Mouse (Mus musculus) testis, adult 2 months (tissue): Measurements from ENCODE around the gene Nuak1. TPM values are rescaled to one million over a fixed set of nuclear protein-coding genes. Genes with fewer than 3 reads are reported as not detected.

Source experiments
- H3K27ac ChIP-seq: fragments of 200-500 bp; 2 replicates; pipeline ENCODE4 v1.5.1; 2012; ENCODE audit warnings: low read depth, low read length; ENCODE audit not compliant: control insufficient read depth, insufficient read depth
- H3K27me3 ChIP-seq: fragments of 200-500 bp; 2 replicates; pipeline ENCODE4 v1.6.1; 2012; ENCODE audit warnings: mild to moderate bottlenecking, low read length, moderate library complexity; ENCODE audit not compliant: control insufficient read depth, insufficient read depth
- H3K36me3 ChIP-seq: fragments of 200-500 bp; 2 replicates; pipeline ENCODE4 v1.6.1; 2012; ENCODE audit warnings: mild to moderate bottlenecking, low read length; ENCODE audit not compliant: control insufficient read depth, insufficient read depth
- H3K4me1 ChIP-seq: fragments of 200-500 bp; 2 replicates; pipeline ENCODE4 v1.6.1; 2012; ENCODE audit warnings: low read length; ENCODE audit not compliant: control insufficient read depth, insufficient read depth
- H3K4me3 ChIP-seq: fragments of 200-500 bp; 2 replicates; pipeline ENCODE4 v1.5.1; 2012; ENCODE audit warnings: low read depth, mild to moderate bottlenecking, low read length, moderate library complexity, mixed read lengths; ENCODE audit not compliant: control insufficient read depth
- CTCF ChIP-seq: fragments of 200-500 bp; IDR thresholded peaks from 2 replicates; pipeline ENCODE4 v1.5.1; 2012; ENCODE audit warnings: low read depth, mild to moderate bottlenecking, inconsistent platforms, low read length, moderate library complexity; ENCODE audit not compliant: control insufficient read depth, insufficient read depth, insufficient replicate concordance
- POLR2A ChIP-seq: fragments of 200-500 bp; IDR thresholded peaks from 2 replicates; pipeline ENCODE4 v1.6.1; 2012; ENCODE audit warnings: low read depth, mild to moderate bottlenecking, inconsistent platforms, low read length, moderate library complexity; ENCODE audit not compliant: control insufficient read depth
- polyA plus RNA-seq: library from polyadenylated mRNA; depleted of rRNA; stranded (reverse); fragments of >200 nt; gene quantifications from 2 replicates; pipeline ENCODE4 v1.2.3, GENCODE M21; 2012

Nuak1 gene
- polyA plus RNA-seq, 1 experiment, result 1.6 TPM

DNA sequence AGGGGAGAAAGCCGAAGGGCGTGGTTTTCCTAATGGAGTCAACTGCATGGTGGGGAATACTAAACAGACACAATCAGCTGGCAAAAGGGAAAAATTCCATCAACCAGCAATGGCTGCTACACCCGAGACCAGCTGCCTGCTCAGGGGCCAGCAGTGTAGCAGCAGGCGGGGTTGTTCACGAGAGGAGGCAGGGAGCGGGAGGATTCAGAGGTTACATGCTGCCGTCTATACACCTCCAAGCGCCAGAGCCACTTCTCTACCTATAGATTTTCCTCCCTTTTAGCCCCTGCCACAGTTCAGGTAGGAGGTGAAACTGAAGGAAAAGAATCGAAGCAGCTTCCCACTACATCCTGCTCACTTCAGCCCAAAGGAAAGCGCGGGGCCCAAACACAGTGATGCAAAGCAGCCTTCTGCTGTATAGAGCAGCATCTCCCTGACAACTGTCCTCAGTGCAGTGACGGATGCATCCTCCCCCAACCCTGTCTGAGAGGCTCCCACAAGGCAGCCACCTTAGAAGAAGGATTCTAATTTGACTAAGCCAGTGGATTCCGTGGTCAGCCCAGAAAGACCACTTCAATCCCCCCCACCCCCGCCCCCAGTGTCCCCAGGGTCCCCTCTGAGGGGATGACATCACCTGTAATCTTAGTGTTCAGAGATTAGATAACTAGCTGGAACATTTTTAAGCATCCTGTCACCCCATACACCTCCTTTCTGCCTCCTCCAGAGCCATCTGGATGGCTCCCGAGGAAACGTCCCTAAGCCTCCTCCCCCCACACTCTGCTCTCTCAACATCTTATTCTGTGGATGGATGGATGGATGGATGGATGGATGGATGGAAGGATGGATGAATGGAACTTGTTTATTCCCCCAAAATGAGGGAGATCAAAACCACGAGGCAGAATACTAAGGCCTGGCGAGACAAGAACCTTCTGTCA is 68.0 kb downstream of the Nuak1 start:
- Histone ChIP-seq H3K36me3 (no peaks in the 10 kb centered on the region), H3K27ac (no peak overlapping the region), H3K4me3 (no peak overlapping the region), H3K4me1 (peaks cover 8% of the 10 kb centered on the region), H3K27me3 (no peaks in the 10 kb centered on the region)
- TF ChIP-seq POLR2A (no peak), CTCF (no peak)

DNA sequence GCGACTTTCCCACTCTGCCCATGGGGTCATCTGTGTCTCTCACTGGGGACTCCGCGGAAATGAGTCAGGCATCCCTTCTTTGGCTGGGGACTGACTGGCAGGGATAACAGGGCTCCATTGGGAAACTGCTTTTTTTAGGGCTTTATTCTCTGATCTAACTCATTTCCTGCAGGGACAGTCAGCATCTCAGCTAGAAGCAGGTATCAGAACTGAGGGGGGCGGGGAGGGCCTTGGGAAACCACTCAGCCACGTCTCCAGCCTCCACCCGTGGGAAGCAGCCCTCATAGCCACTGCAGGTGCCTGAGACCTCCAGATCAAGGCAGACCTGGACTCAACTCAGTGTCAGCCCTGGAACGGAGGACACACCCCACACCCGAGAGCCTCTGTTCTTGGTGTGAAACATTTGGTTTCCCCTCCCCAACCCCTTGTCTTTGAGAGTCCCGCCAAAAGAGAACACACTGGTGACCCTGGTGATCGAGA is 68.7 kb downstream of the Nuak1 start:
- no peaks in the 10 kb centered on the region for H3K27me3 ChIP-seq
- no peaks in the 10 kb centered on the region for H3K36me3 ChIP-seq
- TF ChIP-seq POLR2A (no peak), CTCF (no peak)
- H3K4me1 ChIP-seq, result peaks cover 8% of the 10 kb centered on the region
- no peak overlapping the region for H3K27ac ChIP-seq
- H3K4me3 ChIP-seq, result no peak overlapping the region

DNA sequence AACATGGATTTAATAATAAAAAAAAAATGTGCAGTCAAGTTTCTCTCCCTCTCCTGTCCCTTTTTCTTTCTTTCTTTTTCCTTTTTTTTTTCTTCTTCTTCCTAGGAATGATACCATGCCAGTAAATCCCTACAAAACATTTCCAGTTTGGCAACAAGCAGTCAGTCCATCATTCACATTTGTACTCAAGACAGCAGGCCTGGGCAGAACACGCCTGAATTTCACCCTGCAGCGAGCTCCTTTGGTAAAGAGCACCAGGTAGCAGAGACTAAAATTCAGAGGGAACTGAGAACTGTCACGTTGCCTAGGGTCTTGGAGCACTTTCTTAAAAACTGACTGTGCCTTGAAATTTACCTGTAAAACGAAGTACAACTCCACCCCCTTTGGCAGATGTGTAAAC is 69.2 kb downstream of the Nuak1 start:
- H3K36me3 ChIP-seq, result no peaks in the 10 kb centered on the region
- H3K4me3 ChIP-seq, result no peak overlapping the region
- no peak overlapping the region for H3K27ac ChIP-seq
- peaks cover 8% of the 10 kb centered on the region for H3K4me1 ChIP-seq
- no peak for TF ChIP-seq POLR2A
- no peak for TF ChIP-seq CTCF
- no peaks in the 10 kb centered on the region for H3K27me3 ChIP-seq

DNA sequence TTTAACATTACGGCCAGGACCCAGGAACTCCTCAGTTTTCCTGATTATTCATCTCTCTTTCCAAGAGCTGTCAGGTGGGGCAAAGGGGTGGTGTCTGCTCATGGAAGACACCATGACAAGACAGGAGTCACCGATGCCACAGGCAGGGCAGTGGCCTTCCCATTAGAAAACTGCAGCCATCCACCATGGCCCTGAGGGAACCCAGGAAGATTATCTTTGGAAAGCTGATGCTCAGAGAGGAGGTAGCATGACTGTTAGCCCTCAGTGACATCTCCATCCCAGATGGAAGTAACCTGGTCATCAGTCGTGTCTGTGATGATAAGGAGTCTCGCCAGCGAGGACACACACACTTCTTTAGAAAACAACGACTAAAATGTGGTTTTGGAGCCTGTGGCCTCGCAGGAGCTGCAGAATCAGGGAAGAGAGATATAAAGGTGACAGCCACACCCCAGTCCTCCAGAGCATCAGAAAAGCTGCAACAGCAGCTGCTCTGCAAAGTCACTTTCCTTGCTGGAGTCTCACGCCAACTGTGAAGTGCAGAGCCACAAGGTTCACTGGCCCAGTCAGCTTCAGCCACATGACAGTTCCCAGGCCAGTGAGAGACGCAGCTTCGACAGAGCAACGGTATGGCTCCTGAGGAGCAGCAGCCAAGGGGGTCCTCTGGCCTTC is 70.6 kb downstream of the Nuak1 start:
- Histone ChIP-seq H3K27ac (no peak overlapping the region), H3K36me3 (no peaks in the 10 kb centered on the region), H3K4me1 (peaks cover 8% of the 10 kb centered on the region), H3K4me3 (no peak overlapping the region), H3K27me3 (no peaks in the 10 kb centered on the region)
- TF ChIP-seq POLR2A, result no peak
- TF ChIP-seq CTCF, result no peak

DNA sequence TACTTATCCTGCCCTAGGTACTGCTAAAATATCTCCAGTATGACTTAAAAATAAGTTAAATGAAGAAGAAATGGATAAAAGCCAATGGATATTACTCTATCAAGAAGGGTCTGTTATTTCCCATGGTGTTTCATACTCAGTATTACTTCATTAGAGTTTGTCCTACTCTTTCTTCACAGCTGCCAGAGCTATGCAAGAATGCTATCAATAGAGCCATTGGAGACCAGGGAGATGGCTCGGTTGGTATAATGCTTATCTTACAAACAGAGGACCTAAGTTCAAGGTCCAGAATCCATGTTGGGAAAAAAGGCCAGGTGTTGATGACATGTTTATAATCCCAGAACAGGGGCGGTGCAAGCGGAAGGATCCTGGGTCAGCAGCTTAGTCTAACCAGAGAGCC is 72.2 kb downstream of the Nuak1 start:
- Histone ChIP-seq H3K27me3 (no peaks in the 10 kb centered on the region), H3K4me3 (no peak overlapping the region), H3K27ac (no peak overlapping the region), H3K4me1 (no peaks in the 10 kb centered on the region), H3K36me3 (no peaks in the 10 kb centered on the region)
- TF ChIP-seq CTCF, result no peak
- no peak for TF ChIP-seq POLR2A

DNA sequence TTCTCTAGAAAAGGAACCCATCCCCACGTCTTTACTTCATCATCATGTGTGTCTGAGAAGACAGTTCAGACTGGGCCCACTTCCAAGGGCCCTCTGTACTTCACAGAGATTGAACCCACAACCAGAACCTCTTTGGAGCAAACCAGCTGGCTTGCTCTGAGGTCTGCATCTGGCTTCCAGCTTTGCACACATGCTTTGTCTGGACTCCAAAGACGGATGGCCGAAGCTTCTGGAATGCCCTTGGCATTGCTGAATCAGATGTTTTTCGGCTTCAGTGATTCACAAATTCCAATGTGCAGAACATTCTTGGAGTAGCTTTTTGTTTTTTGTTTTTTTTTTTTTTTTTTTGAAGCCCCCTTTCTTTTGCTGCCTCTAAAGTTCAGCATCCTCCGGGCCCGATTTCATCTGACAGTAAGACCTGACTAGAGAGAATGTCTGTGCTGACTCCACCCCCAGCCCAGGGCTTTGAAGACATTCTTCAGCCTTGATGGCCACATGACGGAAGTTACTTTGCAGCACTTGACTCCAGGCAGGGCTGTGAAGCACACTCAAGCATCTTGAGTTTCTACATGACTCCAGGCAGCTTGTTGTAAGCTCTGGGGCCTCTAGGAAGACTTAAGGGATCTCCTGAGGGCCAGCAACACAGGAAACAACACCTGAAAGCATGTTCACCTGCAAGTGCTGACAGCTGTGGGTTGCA is 75.1 kb downstream of the Nuak1 start:
- TF ChIP-seq CTCF (no peak), POLR2A (no peak)
- Histone ChIP-seq H3K4me1 (no peaks in the 10 kb centered on the region), H3K27ac (no peak overlapping the region), H3K27me3 (no peaks in the 10 kb centered on the region), H3K36me3 (no peaks in the 10 kb centered on the region), H3K4me3 (no peak overlapping the region)

DNA sequence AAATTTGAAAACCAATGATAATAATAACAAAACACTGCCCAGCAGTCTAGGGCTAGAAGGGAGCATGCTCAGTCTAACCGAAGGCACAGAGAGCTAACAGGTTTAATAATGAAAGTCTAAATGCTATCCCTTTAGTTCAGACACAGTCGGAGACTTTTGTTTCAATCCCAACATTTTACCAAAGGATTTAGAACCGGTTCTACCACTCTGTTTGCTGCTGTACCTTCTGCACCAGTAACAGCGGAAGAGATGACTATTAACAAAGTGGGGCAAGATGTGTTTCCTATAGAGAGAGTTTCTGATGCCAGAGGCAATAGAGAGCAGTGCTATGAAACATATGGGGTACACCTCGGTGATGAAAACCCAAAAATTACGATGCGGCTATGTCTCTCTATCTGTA is 76.6 kb downstream of the Nuak1 start:
- no peak overlapping the region for H3K27ac ChIP-seq
- no peak overlapping the region for H3K4me3 ChIP-seq
- no peaks in the 10 kb centered on the region for H3K4me1 ChIP-seq
- TF ChIP-seq CTCF (no peak), POLR2A (no peak)
- H3K27me3 ChIP-seq, result no peaks in the 10 kb centered on the region
- H3K36me3 ChIP-seq, result no peaks in the 10 kb centered on the region
